Mouse (Mus musculus) layer of hippocampus, postnatal 14 days (tissue): Measurements from ENCODE around the gene Rps27rt. TPM values are rescaled to one million over a fixed set of nuclear protein-coding genes. Genes with fewer than 3 reads are reported as not detected.
"Not testable (repeated sequence)": the region's sequence is repeated elsewhere in the genome, so short reads cannot be mapped to it uniquely, and the experiment has no call there.

Source experiments
- DNase-seq, 2 experiments: peaks; one replicate each; pipeline ENCODE4 v3.0.0; 2021 to 2022; ENCODE audit warnings: low spot score in 2 of 2, mixed read lengths in 1 of 2
- total RNA-seq, 2 experiments: library from RNA; stranded (reverse); gene quantifications; 2 replicates each; pipeline ENCODE4 v1.2.3; 2021

Rps27rt gene
- total RNA-seq, 2 experiments from 2014 or later: 19.4 to 27.4 TPM

GRCm38 (mm10) chr9:114986361-114986760, 3.8 kb upstream of the Rps27rt start:
- no peak for DNase-seq

GRCm38 (mm10) chr9:114985741-114986140, 3.2 kb upstream of the Rps27rt start:
- DNase-seq: no peak

- no peak for DNase-seq
These were observed 2.6 kb downstream of the Rps27rt start for GRCm38 (mm10) chr9:114979969-114980368.

DNA sequence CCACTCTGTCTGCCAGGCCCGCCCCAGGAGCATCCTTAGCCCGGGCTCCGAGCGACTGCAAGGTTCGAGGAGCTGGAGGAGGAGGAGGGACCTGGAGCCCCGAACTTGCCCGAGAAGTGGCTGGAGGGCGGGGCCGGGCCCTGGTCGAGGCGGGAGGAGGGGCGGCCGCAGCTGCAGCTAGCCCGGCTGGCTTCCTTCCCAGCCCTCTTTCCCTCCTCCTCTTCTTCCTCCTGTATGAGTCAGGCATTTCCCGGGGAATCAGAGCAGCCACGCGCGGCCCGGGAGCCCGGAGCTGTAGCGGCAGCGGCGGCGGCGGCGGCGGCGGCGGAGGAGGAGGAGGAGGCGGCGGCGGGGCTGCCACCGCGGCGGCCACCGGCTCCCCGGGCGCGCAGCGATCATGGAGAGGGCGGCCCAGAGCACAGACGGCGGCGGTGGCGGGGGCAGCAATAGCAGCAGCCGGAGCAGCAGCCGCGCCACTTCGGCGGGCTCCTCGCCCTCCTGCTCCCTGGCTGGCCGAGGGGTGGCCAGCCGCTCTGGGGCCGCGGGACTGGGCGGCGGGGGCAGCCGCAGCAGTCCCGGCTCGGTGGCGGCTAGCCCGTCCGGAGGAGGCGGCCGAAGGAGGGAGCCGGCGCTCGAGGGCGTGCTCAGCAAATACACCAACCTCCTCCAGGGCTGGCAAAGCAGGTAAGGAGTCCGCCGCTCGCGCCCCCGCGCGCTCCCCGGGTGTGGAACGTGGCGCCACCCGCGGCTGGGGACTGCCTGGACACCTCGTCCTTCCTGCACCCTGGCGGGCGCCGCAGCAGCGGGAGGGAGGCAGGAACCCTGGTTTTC, 4.0 kb downstream of the Rps27rt start, which contains the start of gene Osbpl10:
Gene Osbpl10 (plus strand): TSS at position 289 of the 831 bp plus-strand sequence.
- DNase-seq: peak; percentile 63 to 73

- DNase-seq: peak; percentile 27 to 37
These were observed 4.9 kb downstream of the Rps27rt start for GRCm38 (mm10) chr9:114977461-114978280.

- not testable (repeated sequence) for DNase-seq
These were observed 16.3 kb downstream of the Rps27rt start for GRCm38 (mm10) chr9:114966286-114966685.

GRCm38 (mm10) chr9:114964093-114964492, 18.4 kb downstream of the Rps27rt start:
- DNase-seq: no peak

GRCm38 (mm10) chr9:114960844-114961243, 21.7 kb downstream of the Rps27rt start:
- no peak for DNase-seq

GRCm38 (mm10) chr9:114960043-114960789, 22.3 kb downstream of the Rps27rt start:
- DNase-seq: no peak

- DNase-seq: no peak
These were observed 25.6 kb downstream of the Rps27rt start for GRCm38 (mm10) chr9:114956945-114957344.

DNA sequence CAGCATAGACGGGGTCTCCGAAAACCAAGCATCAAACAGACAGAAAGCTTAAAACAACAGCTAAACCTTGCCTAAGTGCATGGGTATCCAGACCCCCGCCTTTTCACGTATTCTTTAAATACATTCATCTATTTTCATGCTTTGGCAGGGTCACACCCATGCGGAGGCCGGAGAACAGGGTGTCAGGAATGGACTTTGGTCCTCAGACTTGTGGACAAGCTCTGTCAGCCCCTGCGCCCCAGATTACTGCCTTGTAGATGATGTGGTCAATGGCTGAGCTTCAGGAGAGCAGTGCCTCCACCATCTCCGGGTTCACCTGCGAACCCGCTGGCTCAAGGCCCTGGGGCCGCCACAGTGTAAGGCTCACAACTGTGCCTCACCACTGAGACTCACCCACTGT, 27.2 kb downstream of the Rps27rt start:
- no peak for DNase-seq

DNA sequence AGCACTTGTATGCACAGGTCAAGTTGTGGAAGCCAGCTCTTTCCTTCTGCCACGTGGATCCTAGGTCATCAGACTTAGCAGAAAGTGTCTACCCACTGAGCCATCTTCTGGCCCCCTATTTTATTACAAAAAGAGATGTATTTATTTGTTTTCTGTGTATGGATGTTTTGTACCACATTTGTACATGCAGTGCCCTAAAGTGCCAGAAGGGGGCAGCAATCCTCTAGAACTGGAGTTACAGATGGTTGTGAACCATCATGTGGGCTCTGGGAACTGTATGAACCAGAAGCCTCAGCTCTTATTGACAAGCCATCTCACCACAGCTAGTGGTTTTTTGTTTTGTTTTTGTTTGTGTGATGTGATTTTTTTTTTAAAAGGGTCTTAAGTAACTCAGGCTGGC, 29.7 kb downstream of the Rps27rt start:
- no peak for DNase-seq

DNA sequence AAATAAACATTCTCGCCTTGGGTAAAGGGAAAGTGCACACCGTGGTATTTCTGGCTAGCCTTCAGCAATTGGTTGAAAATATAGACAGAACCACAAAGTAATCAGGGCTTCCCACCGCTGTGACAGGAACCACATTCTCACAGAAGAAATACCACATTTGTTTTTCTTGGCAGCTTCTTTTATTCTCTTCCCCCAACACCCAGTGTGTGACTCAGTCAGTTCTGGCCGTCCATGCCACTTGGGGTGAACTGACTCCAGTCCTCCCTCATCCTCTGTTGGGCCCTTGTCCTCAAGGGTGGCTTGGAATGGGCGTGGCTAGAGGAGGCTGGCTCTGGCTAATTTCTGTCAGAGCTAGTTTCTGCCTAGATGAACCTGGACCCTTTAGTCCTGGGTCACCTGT, 34.1 kb downstream of the Rps27rt start:
- no peak for DNase-seq

DNA sequence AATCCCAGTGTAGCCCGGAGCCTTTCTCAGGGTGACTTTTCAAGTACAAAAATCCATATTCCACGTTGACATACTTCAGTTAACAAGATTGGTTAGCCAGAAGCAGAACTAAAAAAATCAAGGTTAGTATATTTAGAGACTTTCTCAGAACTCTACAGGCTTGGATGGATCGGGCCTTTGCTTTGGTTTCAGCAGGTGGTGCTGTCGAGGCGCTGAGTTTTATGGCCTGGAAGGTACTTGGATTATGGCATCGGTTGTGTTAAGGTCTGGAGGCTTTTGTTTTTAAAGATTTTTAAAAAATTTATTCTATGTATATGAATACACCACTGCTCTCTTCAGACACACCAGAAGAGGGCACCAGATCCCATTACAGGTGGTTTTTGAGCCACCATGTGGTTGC, 37.0 kb downstream of the Rps27rt start:
- no peak for DNase-seq

DNA sequence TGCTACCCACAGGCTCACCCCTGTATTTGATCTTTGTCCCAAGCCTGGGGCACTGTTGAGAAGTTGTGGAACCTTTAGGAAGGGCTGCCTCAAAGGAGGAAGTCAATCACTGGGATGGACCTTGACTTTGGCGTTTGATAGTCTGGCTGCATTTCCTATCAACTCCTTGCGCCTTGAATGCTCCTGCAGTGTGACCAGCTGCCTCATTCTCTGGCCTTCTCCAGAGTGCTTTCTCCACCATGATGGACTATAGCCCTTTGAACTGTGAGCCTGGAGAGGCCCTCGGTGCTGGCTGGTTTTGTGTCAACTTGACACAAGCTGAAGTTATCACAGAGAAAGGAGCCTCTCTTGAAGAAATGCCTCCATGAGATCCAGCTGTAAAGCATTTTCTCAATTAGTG, 37.9 kb downstream of the Rps27rt start:
- DNase-seq: no peak

DNA sequence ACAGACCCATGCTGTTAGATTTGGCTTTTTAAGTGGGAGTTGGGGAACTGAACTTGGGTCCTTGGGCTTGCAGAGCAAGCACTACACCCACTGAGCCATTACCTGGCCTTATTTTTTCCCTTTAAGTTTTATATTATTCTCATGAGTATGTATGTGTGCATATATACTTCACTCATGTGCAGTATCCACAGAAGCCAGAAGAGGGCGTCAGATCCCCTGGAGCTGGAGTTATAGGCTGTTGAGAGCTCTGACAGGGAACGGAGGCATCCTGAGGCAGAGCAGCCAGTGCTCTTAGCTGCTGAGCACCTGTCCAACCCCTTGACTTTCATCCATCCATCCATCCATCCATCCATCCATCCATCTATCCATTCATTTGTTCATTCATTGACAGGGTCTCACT, 45.9 kb downstream of the Rps27rt start:
- no peak for DNase-seq

DNA sequence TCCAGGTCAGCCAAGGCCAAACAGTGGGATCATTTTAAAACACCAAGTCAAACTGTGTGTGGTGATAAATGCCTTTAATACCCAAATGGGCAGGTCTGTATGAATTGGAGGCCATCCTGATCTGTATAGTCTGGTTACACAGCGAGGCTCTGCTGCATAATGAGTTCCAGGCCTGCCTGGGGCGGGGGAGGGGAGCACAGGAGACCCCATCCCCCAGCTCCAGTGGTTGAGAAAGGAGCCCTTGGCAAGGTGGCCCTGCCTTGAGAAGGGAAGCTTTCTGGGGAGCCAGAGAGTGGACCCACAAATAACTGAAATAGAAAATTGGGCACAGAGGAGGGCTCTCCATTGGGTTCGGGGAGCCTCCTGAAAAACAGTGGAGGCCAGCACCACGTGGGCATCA, 47.2 kb downstream of the Rps27rt start:
- DNase-seq: no peak

GRCm38 (mm10) chr9:114934231-114934630, 48.3 kb downstream of the Rps27rt start:
- DNase-seq: no peak

DNA sequence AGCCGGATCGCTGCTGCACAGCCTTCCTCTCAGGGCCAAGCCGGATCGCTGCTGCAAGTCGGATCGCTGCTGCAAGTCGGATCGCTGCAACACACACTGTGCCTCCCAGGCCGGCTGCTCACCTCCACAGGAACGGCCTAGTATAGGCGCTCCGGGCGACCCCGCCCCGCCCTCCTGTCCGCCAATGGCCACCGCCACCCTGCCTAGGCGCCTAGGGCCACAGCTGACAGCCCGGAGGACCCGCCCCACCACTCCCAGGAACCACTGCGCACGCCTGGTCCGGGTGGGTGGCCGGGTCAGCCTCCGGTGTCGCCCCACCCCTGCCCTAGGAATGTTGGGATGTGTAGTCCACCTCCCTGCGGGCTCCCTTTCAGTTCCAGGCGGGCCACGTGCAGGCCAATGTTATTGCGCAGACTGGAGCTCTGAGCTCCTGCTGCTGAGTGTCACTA, 48.8 kb downstream of the Rps27rt start, which contains the start of gene Gpd1l:
Gene Gpd1l (minus strand): TSS at position 265 of the 449 bp plus-strand sequence.
- peak; percentile 94 to 97 for DNase-seq

DNA sequence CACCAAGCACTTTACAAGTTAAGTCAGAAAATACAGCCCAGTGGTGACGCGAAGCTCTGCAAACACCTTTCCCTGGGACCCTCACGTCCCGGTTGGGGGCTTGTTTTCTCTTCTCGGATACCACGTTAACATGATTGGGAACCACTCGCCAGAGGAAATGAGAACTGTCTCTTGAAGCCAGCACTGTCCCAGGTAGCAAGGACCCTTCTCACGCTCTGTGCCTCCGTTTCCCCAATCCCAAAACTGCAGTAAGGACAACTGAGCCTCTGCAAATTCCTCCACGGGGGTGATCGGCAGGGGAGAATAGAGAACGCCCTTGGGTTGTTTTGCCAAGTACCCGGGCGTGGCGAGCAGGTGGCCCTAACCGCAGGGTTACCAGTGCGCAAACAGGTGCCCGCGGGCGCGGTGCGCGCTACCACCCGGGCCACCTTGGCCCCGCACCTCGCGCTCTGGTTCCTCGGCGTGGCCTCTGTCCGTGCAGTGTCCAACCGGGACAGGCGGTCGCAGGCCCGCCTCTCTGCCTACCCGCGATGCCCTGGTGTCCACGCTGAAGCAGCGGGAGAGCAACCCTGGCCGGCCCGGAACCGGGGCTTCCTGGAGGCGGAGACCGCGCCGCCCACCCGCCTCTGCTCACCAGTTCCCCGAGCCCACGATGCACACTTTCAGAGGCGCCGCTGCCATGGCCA, 49.4 kb downstream of the Rps27rt start:
- no peak for DNase-seq

DNA sequence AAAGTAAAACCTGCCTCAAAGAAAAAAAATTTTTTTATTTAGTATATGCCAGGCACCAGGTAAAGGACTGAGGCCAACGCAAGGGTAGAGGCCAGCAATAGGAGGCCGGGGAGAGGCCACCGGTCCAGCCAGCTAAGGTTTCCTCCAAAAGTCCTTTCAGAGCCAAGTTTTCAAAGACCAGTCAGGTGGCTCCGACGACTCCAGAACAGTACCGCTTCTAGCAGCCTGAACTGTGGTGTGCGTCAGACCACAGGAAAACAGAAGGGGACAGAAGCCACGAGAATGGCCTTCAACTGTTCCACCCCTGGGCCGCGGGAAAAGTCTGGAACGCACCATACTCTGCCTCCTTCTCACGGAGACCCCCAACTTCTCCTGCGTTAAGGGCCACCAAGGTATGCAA, 49.9 kb downstream of the Rps27rt start:
- DNase-seq: no peak
